Mouse (Mus musculus) gastrocnemius, adult 18-20 months (tissue): ENCODE results near the gene Actr3. TPM values are rescaled to one million over a fixed set of nuclear protein-coding genes. Genes with fewer than 3 reads are reported as not detected.

Source experiments
- DNase-seq: peaks from one replicate; pipeline ENCODE4 v3.0.0; 2021; ENCODE audit warnings: low spot score
- total RNA-seq, 2 experiments: library from RNA; stranded (reverse); gene quantifications; 2 replicates each; pipeline ENCODE4 v1.2.3; 2021

The Actr3 gene
- total RNA-seq, 2 experiments from 2014 or later, result 40.0 to 50.8 TPM

- peak; percentile 47 for DNase-seq
Measured at GRCm38 (mm10) chr1:125370779-125371178, 64.7 kb downstream of the Actr3 start.

- DNase-seq, result no peak
Measured at GRCm38 (mm10) chr1:125365576-125365975, 70.0 kb downstream of the Actr3 start.

- DNase-seq, result no peak
Measured at GRCm38 (mm10) chr1:125351416-125352037, 84.0 kb downstream of the Actr3 start.

- no peak for DNase-seq
Measured at GRCm38 (mm10) chr1:125350843-125351242, 84.7 kb downstream of the Actr3 start.

GRCm38 (mm10) chr1:125345854-125346253 is 89.7 kb downstream of the Actr3 start:
- no peak for DNase-seq

- no peak for DNase-seq
Measured at GRCm38 (mm10) chr1:125345448-125345847, 90.1 kb downstream of the Actr3 start.

- no peak for DNase-seq
Measured at GRCm38 (mm10) chr1:125343105-125343504, 92.4 kb downstream of the Actr3 start.

Other genes with a start within 250 kb of the Actr3 start
- gene Slc35f5, start 124.9 kb upstream of the Actr3 start, total RNA-seq, result 10 to 100 TPM; 17.7 to 42.4 TPM
- not detected for gene Gpr39, start 241.3 kb upstream of the Actr3 start, total RNA-seq